Mouse (Mus musculus): ENCODE data around the gene Hist1h4h. TPM values are rescaled to one million over a fixed set of nuclear protein-coding genes. Genes with fewer than 3 reads are reported as not detected.
A peak's percentile ranks its signal among the peaks of the same experiment; 100 is the strongest.
"Not testable (repeated sequence)": the region's sequence is repeated elsewhere in the genome, so short reads cannot be mapped to it uniquely, and the experiment has no call there.

Hist1h4h gene
- polyA plus RNA-seq, 1 experiment from 2014 or later, result 2.8 TPM

GRCm38 (mm10) chr13:23530181-23530900 is 509 bp upstream of the Hist1h4h start:
- under 1% methylated on average over 20 of the region's 20 CpGs for WGBS
- H3K36me3 ChIP-seq, result no peaks in the 10 kb centered on the region
- peak overlapping the region; percentile 67 for H3K4me3 ChIP-seq
- no peaks in the 10 kb centered on the region for H3K27me3 ChIP-seq (ENCODE audit: insufficient read depth, poor library complexity, severe bottlenecking)
- no peaks in the 10 kb centered on the region for H3K9me3 ChIP-seq
- H3K27ac ChIP-seq, result peak overlapping the region; percentile 95
- H3K4me1 ChIP-seq, result peaks cover 20% of the 10 kb centered on the region
- no peak for DNase-seq (ENCODE audit: low spot score)

GRCm38 (mm10) chr13:23532262-23533075 is 1.6 kb downstream of the Hist1h4h start:
- Histone ChIP-seq H3K27ac (peak overlapping the region; percentile 95), H3K9me3 (no peaks in the 10 kb centered on the region), H3K4me1 (peaks cover 32% of the 10 kb centered on the region), H3K36me3 (no peaks in the 10 kb centered on the region), H3K4me3 (peak overlapping the region; percentile 67), H3K27me3 (ENCODE audit: insufficient read depth, poor library complexity, severe bottlenecking) (no peaks in the 10 kb centered on the region)
- no peak for DNase-seq (ENCODE audit: low spot score)
- WGBS, result 27% methylated on average over 9 of the region's 9 CpGs

- Histone ChIP-seq H3K27ac (peak within 1 kb of the TSS; percentile 95), H3K4me1 (peaks cover 32% of the 10 kb centered on the region), H3K4me3 (peak within 1 kb of the TSS; percentile 67)
- peak; percentile 94 for DNase-seq (ENCODE audit: low spot score)
- H3K9me3 ChIP-seq; H3K27me3 ChIP-seq (ENCODE audit: insufficient read depth, poor library complexity, severe bottlenecking); H3K36me3 ChIP-seq: not testable (repeated sequence)
- WGBS, result 1% methylated on average over 26 of the region's 53 CpGs
Observed at GRCm38 (mm10) chr13:23533560-23534367, 2.9 kb downstream of the Hist1h4h start, which contains the start of gene Hist1h2af. Gene Hist1h2af (plus strand): TSS chr13:23533906.

DNA sequence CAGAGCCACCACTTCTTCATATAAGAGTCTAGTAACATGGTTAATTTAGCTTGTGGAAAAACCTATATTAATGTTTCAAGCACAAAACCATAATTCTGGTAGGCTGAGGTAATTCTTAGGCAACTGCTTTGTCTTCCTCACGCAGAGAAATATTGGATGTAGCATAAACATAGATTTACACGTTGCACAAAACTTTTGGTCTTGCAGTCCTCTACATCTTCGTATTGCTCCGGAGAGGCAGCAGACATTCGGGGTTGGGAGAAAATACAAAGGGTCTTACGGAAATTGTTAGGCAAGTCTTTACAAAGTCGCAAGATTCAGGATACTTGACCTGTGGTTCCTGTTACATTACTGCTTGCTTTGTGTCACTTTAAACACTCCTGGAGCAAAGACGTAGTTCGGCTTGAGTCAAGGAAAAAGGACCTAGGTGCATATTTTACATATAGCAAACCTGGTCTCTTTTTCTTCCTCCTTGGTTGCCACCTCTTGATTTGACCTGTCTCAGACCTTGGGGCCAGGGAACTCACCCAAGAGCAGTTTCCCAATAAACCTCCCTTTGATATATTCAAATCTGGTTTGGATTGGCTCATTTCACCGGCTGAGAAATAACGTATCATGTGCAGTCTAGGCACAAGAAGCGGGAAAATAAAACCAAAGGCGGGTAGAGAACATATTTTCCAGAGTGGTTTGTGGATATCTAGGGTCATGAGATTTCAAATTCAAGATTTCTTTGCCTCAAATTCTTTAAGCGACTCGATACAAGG is 3.7 kb downstream of the Hist1h4h start:
- Histone ChIP-seq H3K27me3 (ENCODE audit: insufficient read depth, poor library complexity, severe bottlenecking) (no peaks in the 10 kb centered on the region), H3K4me3 (peak overlapping the region; percentile 67), H3K36me3 (no peaks in the 10 kb centered on the region), H3K9me3 (no peaks in the 10 kb centered on the region), H3K4me1 (peaks cover 29% of the 10 kb centered on the region), H3K27ac (peak overlapping the region; percentile 95)
- DNase-seq (ENCODE audit: low spot score), result no peak
- WGBS, result 3% methylated on average over 15 of the region's 15 CpGs

DNA sequence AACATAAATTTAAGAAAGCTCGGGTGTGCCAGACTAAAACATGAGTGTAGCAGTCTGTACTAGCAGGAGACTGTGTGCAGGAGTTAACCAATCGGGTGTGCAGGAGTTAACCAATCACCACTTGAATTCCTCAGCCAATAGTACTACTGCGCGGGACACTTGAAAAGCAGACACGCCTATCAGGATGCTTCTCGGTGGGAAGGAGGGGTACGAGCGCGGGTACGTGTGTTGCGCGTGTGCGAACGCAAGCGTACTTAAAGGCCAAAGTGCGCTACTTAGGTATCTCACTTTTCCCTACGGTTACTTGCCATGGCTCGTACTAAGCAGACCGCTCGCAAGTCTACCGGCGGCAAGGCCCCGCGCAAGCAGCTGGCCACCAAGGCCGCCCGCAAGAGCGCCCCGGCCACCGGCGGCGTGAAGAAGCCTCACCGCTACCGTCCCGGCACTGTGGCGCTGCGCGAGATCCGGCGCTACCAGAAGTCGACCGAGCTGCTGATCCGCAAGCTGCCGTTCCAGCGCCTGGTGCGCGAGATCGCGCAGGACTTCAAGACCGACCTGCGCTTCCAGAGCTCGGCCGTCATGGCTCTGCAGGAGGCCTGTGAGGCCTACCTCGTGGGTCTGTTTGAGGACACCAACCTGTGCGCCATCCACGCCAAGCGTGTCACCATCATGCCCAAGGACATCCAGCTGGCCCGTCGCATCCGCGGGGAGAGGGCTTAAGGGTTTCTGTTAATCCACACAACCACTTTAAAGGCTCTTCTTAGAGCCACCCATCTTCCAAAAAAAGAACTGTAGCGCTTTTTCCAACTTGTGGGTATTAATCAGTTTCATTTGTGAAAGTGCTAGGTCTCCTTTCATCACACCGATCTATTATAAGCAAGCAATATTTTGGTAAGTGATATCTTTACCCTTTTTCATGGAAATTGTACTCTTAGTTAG is 4.6 kb downstream of the Hist1h4h start, which contains the start of gene Hist1h3g:
TSS of gene Hist1h3g (plus strand) at position 286 of the 939 bp plus-strand sequence.
- not testable (repeated sequence) for H3K9me3 ChIP-seq; H3K36me3 ChIP-seq; H3K27me3 ChIP-seq (ENCODE audit: insufficient read depth, poor library complexity, severe bottlenecking)
- H3K4me1 ChIP-seq, result peaks cover 29% of the 10 kb centered on the region
- H3K27ac ChIP-seq, result peak within 1 kb of the TSS; percentile 95
- DNase-seq (ENCODE audit: low spot score), result peak; percentile 98
- peak within 1 kb of the TSS; percentile 67 for H3K4me3 ChIP-seq
- under 1% methylated on average over 53 of the region's 62 CpGs for WGBS

DNA sequence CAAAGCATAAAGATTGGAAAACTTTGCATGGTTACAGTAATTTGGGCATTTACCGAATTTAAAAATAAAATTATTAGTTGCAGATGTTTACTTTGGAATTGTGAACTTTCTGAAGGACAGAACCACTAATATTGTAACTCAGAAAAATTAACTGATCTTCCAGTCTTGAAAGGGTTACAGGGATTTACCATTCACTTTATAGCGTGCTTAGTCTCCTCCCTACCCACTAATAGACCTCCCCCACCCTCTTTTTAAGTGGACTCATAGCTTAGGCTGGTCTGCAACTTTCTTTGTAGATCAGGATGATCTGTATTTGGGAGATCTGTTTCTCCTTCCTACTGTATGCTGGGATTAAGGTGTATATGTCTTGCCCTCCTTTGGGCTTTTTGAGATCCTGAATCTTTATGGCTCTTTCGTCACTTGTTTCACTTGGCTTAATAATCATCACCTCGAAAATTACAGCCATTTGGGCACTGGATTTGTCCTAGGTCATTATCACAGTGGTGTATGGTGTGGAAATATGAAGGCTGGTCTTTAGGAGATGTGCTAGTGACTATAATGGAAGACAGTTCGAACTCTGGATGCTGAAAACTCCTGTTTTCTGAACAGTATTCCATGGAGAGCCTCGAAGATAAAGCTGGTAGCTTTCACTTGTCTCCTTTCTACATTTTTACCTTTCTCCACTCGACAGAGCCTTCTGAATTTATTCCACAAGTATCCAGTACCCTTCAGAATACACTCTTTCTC is 5.4 kb downstream of the Hist1h4h start:
- 28% methylated on average over 7 of the region's 7 CpGs for WGBS
- H3K4me1 ChIP-seq, result peaks cover 29% of the 10 kb centered on the region
- no peaks in the 10 kb centered on the region for H3K36me3 ChIP-seq
- peak overlapping the region; percentile 67 for H3K4me3 ChIP-seq
- H3K27me3 ChIP-seq (ENCODE audit: insufficient read depth, poor library complexity, severe bottlenecking), result no peaks in the 10 kb centered on the region
- DNase-seq (ENCODE audit: low spot score), result no peak
- H3K27ac ChIP-seq, result peak overlapping the region; percentile 95
- H3K9me3 ChIP-seq, result no peaks in the 10 kb centered on the region

DNA sequence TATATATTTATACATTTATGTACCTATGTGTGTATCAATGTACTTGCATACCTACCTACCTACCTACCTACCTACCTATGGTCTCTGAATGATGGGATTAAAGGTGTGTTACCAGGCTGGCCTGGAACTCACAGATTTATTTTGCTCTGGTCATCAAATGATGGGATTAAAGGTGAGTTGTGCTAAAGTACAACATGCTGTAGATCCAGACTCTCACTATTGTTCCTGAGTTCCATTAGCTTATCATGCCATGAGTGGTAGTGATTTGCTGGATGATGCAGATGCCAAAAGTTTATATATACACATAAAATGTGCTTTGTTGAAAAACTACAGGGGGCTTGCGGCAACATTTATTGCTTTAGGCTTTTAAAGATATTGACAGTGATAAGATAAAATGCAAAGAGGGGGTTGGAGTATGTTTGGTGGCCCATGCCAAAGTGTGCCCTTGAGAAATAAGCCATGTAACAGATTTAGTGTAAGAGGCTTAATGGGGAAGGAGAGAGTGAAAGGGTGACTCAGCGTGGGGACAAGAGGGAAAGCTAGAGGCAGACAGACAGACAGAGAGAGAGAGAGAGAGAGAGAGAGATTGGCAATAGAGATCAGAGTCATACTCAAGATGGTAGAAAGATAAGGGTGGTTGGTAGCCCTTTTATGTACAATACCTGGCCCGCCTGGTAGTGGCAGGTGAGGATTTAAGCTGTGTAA is 6.3 kb downstream of the Hist1h4h start:
- Histone ChIP-seq H3K27ac (no peak overlapping the region), H3K9me3 (no peaks in the 10 kb centered on the region), H3K4me3 (peak overlapping the region; percentile 67), H3K36me3 (no peaks in the 10 kb centered on the region), H3K27me3 (ENCODE audit: insufficient read depth, poor library complexity, severe bottlenecking) (no peaks in the 10 kb centered on the region), H3K4me1 (peaks cover 27% of the 10 kb centered on the region)
- DNase-seq (ENCODE audit: low spot score), result no peak
- WGBS, result 81% methylated on average over 3 of the region's 3 CpGs

GRCm38 (mm10) chr13:23538249-23538648 is 7.4 kb downstream of the Hist1h4h start:
- no peaks in the 10 kb centered on the region for H3K27me3 ChIP-seq (ENCODE audit: insufficient read depth, poor library complexity, severe bottlenecking)
- H3K9me3 ChIP-seq, result no peaks in the 10 kb centered on the region
- no peak for DNase-seq (ENCODE audit: low spot score)
- WGBS, result 86% methylated on average over 5 of the region's 5 CpGs
- no peak overlapping the region for H3K27ac ChIP-seq
- H3K36me3 ChIP-seq, result no peaks in the 10 kb centered on the region
- H3K4me3 ChIP-seq, result no peak overlapping the region
- peaks cover 20% of the 10 kb centered on the region; the same call in 1 of the 2 replicates for H3K4me1 ChIP-seq

GRCm38 (mm10) chr13:23539821-23540220 is 9.0 kb downstream of the Hist1h4h start:
- not testable (repeated sequence) for H3K27me3 ChIP-seq (ENCODE audit: insufficient read depth, poor library complexity, severe bottlenecking); H3K4me3 ChIP-seq; H3K27ac ChIP-seq; H3K9me3 ChIP-seq; H3K36me3 ChIP-seq; DNase-seq (ENCODE audit: low spot score)
- H3K4me1 ChIP-seq, result peaks cover 12% of the 10 kb centered on the region; the same call in 1 of the 2 replicates
- WGBS, result 71% methylated on average over 1 of the region's 1 CpGs

- Histone ChIP-seq H3K4me1 (peaks cover 8% of the 10 kb centered on the region; the same call in 1 of the 2 replicates), H3K9me3 (no peaks in the 10 kb centered on the region), H3K27ac (no peak overlapping the region), H3K4me3 (no peak overlapping the region), H3K27me3 (ENCODE audit: insufficient read depth, poor library complexity, severe bottlenecking) (no peaks in the 10 kb centered on the region), H3K36me3 (no peaks in the 10 kb centered on the region)
- no peak for DNase-seq (ENCODE audit: low spot score)
- WGBS, result 88% methylated on average over 3 of the region's 3 CpGs
Observed at GRCm38 (mm10) chr13:23541497-23541896, 10.6 kb downstream of the Hist1h4h start.
